Mouse (Mus musculus) stomach, embryonic 16.5 days (tissue): ENCODE measurements at regions not wholly inside any gene's neighbourhood (a gene's known extent, or its start where the extent isn't known, plus 50 kb on each side); places are given as distances from the start of the nearest gene placed in this dataset.

Source experiments
- ATAC-seq: fragments of 200-750 bp; cut with Nextera tagmentation; 2 replicates; pipeline ENCODE4 v1.8.0; 2017; ENCODE audit warnings: moderate number of reproducible peaks, moderate TSS enrichment; ENCODE audit not compliant: insufficient read depth, low FRiP score
- H3K27ac ChIP-seq: fragments of 300-500 bp; sonication (generic); 2 replicates; pipeline ENCODE4 v1.5.1; 2014; ENCODE audit warnings: low read length
- H3K27me3 ChIP-seq: fragments of 300-500 bp; sonication (generic); 2 replicates; pipeline ENCODE4 v1.6.1; 2014; ENCODE audit warnings: low read length, control low read depth, mixed read lengths; ENCODE audit not compliant: control insufficient read depth, insufficient read depth
- H3K36me3 ChIP-seq: fragments of 300-500 bp; sonication (generic); 2 replicates; pipeline ENCODE4 v1.6.1; 2014; ENCODE audit warnings: low read length; ENCODE audit not compliant: control insufficient read depth, insufficient read depth
- H3K4me1 ChIP-seq: fragments of 300-500 bp; sonication (generic); 2 replicates; pipeline ENCODE4 v1.6.1; 2014; ENCODE audit warnings: low read length, control low read depth, mixed read lengths; ENCODE audit not compliant: control insufficient read depth, insufficient read depth
- H3K4me2 ChIP-seq: fragments of 300-500 bp; sonication (generic); 2 replicates; pipeline ENCODE4 v1.6.1; 2014; ENCODE audit warnings: low read depth, low read length, mixed read lengths
- H3K4me3 ChIP-seq: fragments of 300-500 bp; sonication (generic); replicated peaks from 2 replicates; pipeline ENCODE4 v1.5.1; 2014; ENCODE audit warnings: mild to moderate bottlenecking, low read length
- H3K9ac ChIP-seq: fragments of 300-500 bp; sonication (generic); 2 replicates; pipeline ENCODE4 v1.6.1; 2014; ENCODE audit warnings: low read length
- H3K9me3 ChIP-seq: fragments of 300-500 bp; sonication (generic); replicated peaks from 2 replicates; pipeline ENCODE4 v1.6.1; 2016; ENCODE audit warnings: low read length, control low read depth; ENCODE audit not compliant: control insufficient read depth
- WGBS: fragments of 180-500 bp; shearing (Covaris S2); extraction: QIAGEN DNeasy Blood & Tissue Kit; methylation state at CpG from one replicate; pipeline ENCODE4 v1.1.7; 2014; 5-methylcytosine and 5-hydroxymethylcytosine counted together

- no peaks in the 10 kb centered on the region; the same call in 1 of the 2 replicates for H3K27me3 ChIP-seq
- no peak overlapping the region for H3K4me3 ChIP-seq
- H3K4me1 ChIP-seq: peaks cover 15% of the 10 kb centered on the region; the same call in 1 of the 2 replicates
- H3K9ac ChIP-seq: 0 out of 2 replicates have a peak overlapping the region, but pooled peaks have one; percentile 4
- no peak for ATAC-seq
- WGBS: 55% methylated on average over 9 of the region's 9 CpGs
- no peaks in the 10 kb centered on the region for H3K9me3 ChIP-seq
- H3K36me3 ChIP-seq: no peaks in the 10 kb centered on the region
- peak overlapping the region; percentile 25 for H3K27ac ChIP-seq
- H3K4me2 ChIP-seq: no peak overlapping the region
These were observed 89.9 kb upstream of the Mef2a start for GRCm38 (mm10) chr7:67462591-67462990.

DNA sequence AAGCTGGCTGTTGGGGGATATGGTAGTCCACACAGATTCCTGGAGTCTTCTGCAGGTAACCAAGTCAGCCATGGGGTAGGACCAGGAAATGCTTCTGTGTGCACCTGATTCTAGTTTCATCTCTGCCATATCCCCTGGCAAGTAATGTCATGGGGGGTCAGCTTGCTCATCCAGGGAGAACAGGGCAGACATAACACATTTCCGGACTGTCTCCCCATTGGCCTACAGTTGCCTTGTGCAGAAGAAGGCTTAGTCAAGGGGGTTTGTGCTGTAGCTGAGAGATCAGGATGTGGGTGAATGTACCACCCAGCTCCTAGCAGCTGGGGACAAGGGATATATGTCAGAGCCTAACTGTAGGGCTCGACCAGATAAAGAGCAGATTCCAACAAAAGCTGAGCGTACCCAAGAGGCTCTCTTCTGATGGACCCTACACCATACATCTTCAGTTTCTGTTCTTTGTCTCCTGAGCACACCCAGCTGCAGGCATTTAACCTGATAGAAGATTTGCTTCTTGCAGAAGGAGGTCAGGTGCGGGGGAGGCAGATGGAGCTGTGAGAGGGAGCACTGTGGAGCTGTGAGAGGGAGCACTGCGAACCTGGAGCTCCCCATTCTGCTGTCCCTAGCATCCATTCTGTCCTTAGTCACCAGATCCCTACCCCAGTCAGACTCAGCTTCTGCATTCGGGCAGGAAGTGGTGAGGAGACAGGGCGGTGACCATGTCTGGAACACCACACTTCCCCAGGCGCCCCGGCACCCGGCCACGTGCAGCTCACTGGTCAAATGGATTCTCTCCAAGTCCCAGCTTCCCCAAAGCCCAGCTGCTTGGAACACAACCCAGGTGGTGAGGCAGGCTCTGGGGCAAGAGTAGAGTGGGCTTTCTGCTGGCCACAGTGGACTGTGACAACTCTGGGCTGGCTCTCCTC is 88.9 kb upstream of the Mef2a start:
- 65% methylated on average over 11 of the region's 11 CpGs for WGBS
- Histone ChIP-seq H3K36me3 (no peaks in the 10 kb centered on the region), H3K4me1 (peaks cover 15% of the 10 kb centered on the region; the same call in 1 of the 2 replicates), H3K9me3 (no peaks in the 10 kb centered on the region), H3K27me3 (no peaks in the 10 kb centered on the region; the same call in 1 of the 2 replicates), H3K9ac (no peak overlapping the region), H3K4me3 (no peak overlapping the region), H3K4me2 (no peak overlapping the region), H3K27ac (peak overlapping the region; percentile 25)
- ATAC-seq: no peak

GRCm38 (mm10) chr7:67459810-67460209 is 87.2 kb upstream of the Mef2a start:
- H3K27me3 ChIP-seq: no peaks in the 10 kb centered on the region; the same call in 1 of the 2 replicates
- H3K9ac ChIP-seq: no peak overlapping the region
- peak; percentile 43; the same call in 1 of the 2 replicates for ATAC-seq

DNA sequence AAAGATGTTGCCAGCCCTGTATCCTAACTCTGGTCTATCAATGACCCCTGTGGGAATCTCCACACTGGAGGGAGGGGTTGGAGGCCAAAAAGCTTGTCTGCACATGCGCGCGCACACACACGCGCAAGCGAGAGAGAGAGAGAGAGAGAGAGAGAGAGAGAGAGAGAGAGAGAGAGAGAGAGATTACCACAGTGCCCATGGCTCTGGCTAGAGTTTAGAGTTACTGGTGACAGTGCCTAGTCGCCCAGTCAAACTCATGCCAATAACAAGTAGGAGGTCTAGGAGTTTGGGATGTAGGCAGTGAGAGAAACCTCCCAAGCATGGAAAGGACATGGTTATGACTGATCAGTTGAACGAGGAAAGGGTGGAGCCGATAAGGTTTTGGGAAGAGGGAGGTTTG is 86.6 kb upstream of the Mef2a start:
- H3K36me3 ChIP-seq: no peaks in the 10 kb centered on the region
- ATAC-seq: no peak
- no peak overlapping the region for H3K9ac ChIP-seq
- H3K4me3 ChIP-seq: no peak overlapping the region
- no peaks in the 10 kb centered on the region for H3K9me3 ChIP-seq
- H3K27me3 ChIP-seq: no peaks in the 10 kb centered on the region; the same call in 1 of the 2 replicates
- H3K4me1 ChIP-seq: peaks cover 15% of the 10 kb centered on the region; the same call in 1 of the 2 replicates
- H3K27ac ChIP-seq: no peak overlapping the region
- H3K4me2 ChIP-seq: no peak overlapping the region
- 95% methylated on average over 9 of the region's 9 CpGs for WGBS

More at GRCm38 (mm10) chr7:67459810-67460209, 87.2 kb upstream of the Mef2a start:
- Histone ChIP-seq H3K4me3 (no peak overlapping the region), H3K36me3 (no peaks in the 10 kb centered on the region), H3K4me1 (peaks cover 15% of the 10 kb centered on the region; the same call in 1 of the 2 replicates), H3K9me3 (no peaks in the 10 kb centered on the region), H3K4me2 (no peak overlapping the region), H3K27ac (peak overlapping the region; percentile 65)
- WGBS: 47% methylated on average over 10 of the region's 10 CpGs

GRCm38 (mm10) chr7:67458640-67459039 is 86.0 kb upstream of the Mef2a start:
- Histone ChIP-seq H3K27me3 (no peaks in the 10 kb centered on the region; the same call in 1 of the 2 replicates), H3K9me3 (no peaks in the 10 kb centered on the region), H3K4me2 (no peak overlapping the region), H3K9ac (no peak overlapping the region), H3K4me3 (no peak overlapping the region), H3K36me3 (no peaks in the 10 kb centered on the region), H3K27ac (no peak overlapping the region), H3K4me1 (peaks cover 13% of the 10 kb centered on the region; the same call in 1 of the 2 replicates)
- WGBS: 73% methylated on average over 4 of the region's 4 CpGs
- no peak for ATAC-seq

GRCm38 (mm10) chr7:67457898-67458297 is 85.2 kb upstream of the Mef2a start:
- no peak overlapping the region for H3K9ac ChIP-seq
- H3K4me2 ChIP-seq: no peak overlapping the region
- no peak overlapping the region for H3K4me3 ChIP-seq
- WGBS: 93% methylated on average over 1 of the region's 1 CpGs
- no peaks in the 10 kb centered on the region for H3K9me3 ChIP-seq
- H3K36me3 ChIP-seq: no peaks in the 10 kb centered on the region
- H3K4me1 ChIP-seq: peaks cover 7% of the 10 kb centered on the region; the same call in 1 of the 2 replicates
- no peak for ATAC-seq
- H3K27ac ChIP-seq: no peak overlapping the region
- H3K27me3 ChIP-seq: no peaks in the 10 kb centered on the region; the same call in 1 of the 2 replicates

DNA sequence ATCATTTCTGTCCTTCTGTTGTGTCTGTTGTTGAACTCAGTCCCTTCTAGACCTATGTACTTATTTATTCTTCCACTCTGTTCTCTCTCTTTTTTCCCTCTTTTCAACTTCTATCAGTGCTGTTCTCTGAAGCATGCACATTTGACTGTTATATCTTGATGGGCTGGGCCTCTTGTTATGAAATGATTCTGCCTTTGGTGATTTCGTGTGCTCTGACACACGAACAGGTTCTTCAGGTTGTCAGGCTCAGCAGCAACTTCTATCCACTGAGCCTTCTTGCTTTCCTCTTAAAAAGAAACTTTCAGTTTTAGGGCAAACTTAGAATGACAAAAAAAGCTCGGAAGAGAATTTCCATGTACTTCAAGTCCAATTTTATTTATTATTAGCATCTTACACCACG is 83.4 kb upstream of the Mef2a start:
- no peak overlapping the region for H3K4me2 ChIP-seq
- no peak overlapping the region for H3K4me3 ChIP-seq
- no peaks in the 10 kb centered on the region for H3K36me3 ChIP-seq
- no peaks in the 10 kb centered on the region for H3K9me3 ChIP-seq
- no peak overlapping the region for H3K9ac ChIP-seq
- H3K4me1 ChIP-seq: 0 out of 2 replicates have a peak, but pooled peaks cover 2% of the 10 kb centered on the region
- H3K27me3 ChIP-seq: no peaks in the 10 kb centered on the region; the same call in 1 of the 2 replicates
- ATAC-seq: no peak
- no peak overlapping the region for H3K27ac ChIP-seq
- whole genome bisulfite sequencing: 78% methylated on average over 4 of the region's 4 CpGs

GRCm38 (mm10) chr7:67454458-67454857 is 81.8 kb upstream of the Mef2a start:
- no peak overlapping the region for H3K27ac ChIP-seq
- no peak overlapping the region for H3K4me3 ChIP-seq
- H3K4me2 ChIP-seq: no peak overlapping the region
- H3K9ac ChIP-seq: no peak overlapping the region
- H3K4me1 ChIP-seq: no peaks in the 10 kb centered on the region
- H3K36me3 ChIP-seq: no peaks in the 10 kb centered on the region
- H3K27me3 ChIP-seq: no peaks in the 10 kb centered on the region; the same call in 1 of the 2 replicates
- H3K9me3 ChIP-seq: no peaks in the 10 kb centered on the region
- no peak for ATAC-seq
- WGBS: 59% methylated on average over 4 of the region's 4 CpGs

GRCm38 (mm10) chr7:67451157-67451793 is 78.6 kb upstream of the Mef2a start:
- Histone ChIP-seq H3K4me2 (no peak overlapping the region), H3K27ac (no peak overlapping the region; the same call in 1 of the 2 replicates), H3K4me3 (no peak overlapping the region), H3K4me1 (no peaks in the 10 kb centered on the region; the same call in 1 of the 2 replicates), H3K36me3 (no peaks in the 10 kb centered on the region), H3K27me3 (no peaks in the 10 kb centered on the region), H3K9ac (no peak overlapping the region), H3K9me3 (no peaks in the 10 kb centered on the region)
- 66% methylated on average over 6 of the region's 6 CpGs for WGBS
- ATAC-seq: peak; percentile 40; the same call in 1 of the 2 replicates
